Mouse (Mus musculus): ENCODE results near the gene Rassf1.
A peak's percentile ranks its signal among the peaks of the same experiment; 100 is the strongest.

Gene Rassf1

DNA sequence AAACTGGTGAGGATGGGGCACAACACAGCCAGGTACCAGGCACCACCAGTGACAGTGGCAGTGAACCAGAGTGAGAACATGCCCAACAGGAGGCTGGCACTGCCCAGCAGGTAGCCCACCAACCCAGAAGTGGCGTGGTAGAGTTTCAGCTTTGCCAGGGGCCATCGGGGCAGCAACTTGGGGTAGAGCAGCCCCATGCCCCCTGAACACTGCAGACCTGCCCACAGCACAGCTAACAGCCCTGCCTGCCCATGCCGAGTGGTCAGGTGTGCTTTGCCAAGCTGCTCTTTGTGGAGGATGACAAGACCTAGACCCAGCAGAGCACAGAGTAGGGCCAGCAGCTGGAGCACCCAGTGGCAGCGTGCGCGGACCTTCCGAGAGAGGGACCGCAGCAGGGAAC lies 11.4 kb upstream of the Rassf1 start:
- peak in 1 of 2 experiments; percentile 51 for DNase-seq (ENCODE audit: inconsistent age in 2 of 2, low spot score in 1 of 2)

DNA sequence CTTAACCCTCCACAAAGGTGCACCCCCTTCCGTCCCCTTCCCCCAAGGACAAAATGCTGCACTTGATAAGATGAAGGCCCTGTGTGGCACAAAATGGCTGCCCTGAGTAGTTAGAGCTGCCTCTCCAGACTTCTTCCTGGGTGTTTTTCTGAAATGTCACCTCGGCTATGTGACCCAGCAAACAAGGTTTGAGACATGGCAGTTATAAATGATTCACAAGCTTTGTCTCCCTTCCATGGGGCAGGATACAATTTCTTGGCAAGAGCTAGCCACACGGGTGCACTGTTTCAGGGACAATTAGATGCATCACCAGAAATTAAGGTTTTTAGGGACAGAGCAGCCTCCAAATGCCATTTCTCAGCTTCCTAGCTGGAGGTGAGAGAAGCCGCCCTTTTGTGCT lies 10.9 kb upstream of the Rassf1 start:
- no peak for DNase-seq (ENCODE audit: inconsistent age in 2 of 2, low spot score in 1 of 2)

DNA sequence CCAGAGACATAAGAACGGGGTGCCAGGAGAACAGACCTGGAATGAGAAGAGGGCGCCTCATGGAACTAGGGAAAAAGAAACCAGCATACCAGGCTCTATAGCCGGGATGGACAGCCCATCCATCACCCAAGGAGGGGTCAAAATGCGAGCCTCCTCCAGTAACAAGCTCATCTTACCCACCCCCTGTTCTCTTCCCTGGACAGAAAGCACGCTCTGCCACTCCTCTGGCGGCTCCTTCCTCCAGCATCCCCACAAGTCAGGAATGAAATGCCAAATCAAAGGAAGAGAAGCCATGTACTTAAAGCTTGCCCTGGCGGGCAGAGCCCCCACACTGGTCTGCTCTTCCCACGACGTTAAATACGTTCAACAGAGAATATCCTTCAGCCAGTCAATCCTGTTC lies 10.3 kb upstream of the Rassf1 start:
- no peak for DNase-seq (ENCODE audit: inconsistent age in 2 of 2, low spot score in 1 of 2)

DNA sequence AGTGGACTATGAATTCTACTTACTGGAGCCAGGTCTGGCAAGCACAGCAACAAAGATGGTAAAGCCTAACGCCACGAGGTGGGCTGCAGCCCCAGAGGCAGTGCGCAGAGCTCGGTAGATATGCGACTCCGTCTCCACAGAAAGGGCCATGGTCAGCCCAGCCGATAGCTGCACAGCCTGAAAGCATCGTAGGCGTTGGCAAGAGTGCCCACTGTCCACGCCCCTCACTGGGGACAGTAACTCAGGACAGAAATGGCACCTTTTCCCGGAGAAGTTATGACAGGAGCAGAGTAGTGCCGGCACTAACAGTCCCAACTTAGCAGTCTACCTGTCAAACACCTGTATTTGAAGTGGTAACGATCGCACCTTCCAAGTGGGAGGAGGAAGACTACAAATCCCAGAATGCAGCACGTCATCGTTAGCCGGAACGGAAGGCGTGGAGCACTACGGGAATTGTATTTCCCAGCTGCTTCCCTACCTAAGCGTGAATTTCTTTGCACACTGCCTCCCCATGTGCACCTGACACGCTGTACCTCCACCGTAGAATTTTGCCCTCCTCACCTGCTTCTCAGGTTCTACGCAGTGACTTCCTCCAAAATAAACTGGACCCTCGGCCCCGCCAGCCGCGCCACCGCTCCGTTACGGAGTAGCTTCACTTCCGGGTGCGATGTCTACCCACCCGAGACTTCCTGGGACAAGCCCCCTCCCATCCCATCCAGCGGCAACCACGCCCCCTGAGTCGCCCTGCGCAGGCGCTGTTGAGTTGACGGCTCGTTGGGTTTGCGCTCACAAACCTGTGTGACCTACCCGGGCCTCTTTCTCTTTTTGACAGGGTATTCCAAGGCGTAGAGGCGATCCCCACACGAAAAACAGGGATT lies 9.6 kb upstream of the Rassf1 start, which contains the start of the genes Cyb561d2 and Nprl2:
TSS of gene Cyb561d2 (minus strand) at position 720 of the 878 bp plus-strand sequence.
TSS of gene Nprl2 (plus strand) at position 753 of the 878 bp plus-strand sequence.
- DNase-seq (ENCODE audit: inconsistent age in 2 of 2, low spot score in 1 of 2), result peak; percentile 97 to 99

DNA sequence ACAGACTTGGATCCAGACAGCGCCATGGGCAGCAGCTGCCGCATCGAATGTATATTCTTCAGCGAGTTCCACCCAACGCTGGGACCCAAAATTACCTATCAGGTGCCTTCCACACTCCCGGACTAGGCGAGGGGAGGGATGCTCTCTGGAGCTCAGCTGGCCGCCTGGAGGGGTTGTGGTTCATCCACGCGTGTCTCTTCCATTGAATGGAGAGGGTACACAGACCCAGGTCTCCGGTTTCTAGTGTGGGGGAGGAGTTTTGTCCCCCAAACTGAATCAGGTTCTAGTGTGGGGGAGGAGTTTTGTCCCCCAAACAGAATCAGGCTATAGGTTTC lies 9.0 kb upstream of the Rassf1 start:
- no peak for DNase-seq (ENCODE audit: inconsistent age in 2 of 2, low spot score in 1 of 2)

DNA sequence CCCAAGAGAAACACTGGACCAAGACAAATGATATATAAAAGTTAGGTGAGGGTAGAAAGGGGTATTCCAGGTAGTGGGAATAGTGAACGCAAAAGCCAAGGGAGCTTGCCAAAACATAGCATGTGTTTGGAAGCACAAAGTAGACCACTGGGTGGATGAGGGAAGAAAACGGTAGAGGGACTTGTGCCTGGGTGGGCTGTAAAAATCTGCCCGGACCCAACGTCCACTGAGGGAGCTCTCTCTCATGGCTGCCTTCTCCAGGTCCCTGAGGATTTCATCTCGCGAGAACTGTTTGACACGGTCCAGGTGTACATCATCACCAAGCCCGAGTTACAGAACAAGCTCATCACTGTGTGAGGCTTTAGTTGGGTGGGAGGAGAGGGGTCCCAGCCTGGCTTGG lies 8.6 kb upstream of the Rassf1 start:
- peak in 1 of 2 experiments; percentile 52 for DNase-seq (ENCODE audit: inconsistent age in 2 of 2, low spot score in 1 of 2)

DNA sequence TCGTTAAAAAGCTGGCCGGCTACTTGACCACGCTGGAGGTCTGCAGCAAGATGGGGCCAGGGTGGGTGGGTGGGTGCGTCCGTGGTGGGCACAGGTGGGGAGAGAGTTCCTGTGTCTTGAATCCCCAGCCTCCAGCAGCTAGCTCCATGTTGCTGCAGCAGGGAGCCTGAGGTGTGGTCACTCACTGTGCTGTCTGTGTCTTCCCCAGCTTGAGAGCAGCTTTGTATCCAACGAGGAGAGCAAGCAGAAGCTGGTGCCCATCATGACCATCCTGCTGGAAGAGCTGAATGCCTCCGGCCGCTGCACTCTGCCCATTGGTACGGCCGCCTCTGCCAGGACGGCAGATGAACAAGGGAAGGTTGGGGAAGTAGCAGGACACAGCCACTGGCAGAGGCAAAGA lies 8.1 kb upstream of the Rassf1 start:
- peak in 1 of 2 experiments; percentile 43 for DNase-seq (ENCODE audit: inconsistent age in 2 of 2, low spot score in 1 of 2)

DNA sequence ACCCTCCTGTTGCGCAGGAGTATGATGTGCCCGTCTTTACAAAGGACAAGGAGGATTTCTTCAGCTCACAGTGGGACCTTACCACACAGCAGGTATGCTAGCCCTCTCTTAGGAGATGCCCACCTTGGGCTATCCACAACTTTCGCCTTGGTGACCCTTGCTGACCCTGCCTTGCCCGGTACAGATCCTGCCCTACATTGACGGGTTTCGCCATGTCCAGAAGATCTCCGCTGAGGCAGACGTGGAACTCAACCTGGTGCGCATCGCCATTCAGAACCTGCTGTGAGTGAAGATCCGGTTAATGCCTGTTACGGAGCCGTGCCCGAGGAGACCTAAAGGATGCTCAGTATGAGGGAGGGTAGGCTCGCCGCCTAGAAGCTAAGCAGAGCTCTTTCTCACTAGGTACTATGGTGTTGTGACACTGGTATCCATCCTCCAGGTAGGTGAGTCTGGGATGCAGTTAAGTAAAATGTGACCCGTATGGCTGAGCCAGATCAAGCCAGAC lies 7.1 kb upstream of the Rassf1 start:
- peak in 1 of 2 experiments; percentile 46 for DNase-seq (ENCODE audit: inconsistent age in 2 of 2, low spot score in 1 of 2)

DNA sequence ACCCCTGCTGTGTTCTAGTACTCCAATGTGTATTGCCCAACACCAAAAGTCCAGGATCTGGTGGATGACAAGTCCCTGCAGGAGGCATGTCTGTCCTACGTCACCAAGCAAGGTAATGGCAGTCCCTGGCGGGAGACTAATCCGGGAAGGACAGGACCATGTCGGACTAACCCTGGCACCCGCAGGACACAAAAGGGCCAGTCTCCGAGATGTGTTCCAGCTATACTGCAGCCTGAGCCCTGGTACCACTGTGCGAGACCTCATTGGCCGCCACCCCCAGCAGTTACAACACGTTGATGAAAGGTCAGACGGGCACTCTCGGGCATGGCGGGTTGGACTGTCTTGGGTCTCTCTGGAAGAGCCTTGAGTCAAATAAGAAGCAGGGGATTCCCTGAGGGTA lies 6.6 kb upstream of the Rassf1 start:
- DNase-seq (ENCODE audit: inconsistent age in 2 of 2, low spot score in 1 of 2), result peak in 1 of 2 experiments; percentile 56

DNA sequence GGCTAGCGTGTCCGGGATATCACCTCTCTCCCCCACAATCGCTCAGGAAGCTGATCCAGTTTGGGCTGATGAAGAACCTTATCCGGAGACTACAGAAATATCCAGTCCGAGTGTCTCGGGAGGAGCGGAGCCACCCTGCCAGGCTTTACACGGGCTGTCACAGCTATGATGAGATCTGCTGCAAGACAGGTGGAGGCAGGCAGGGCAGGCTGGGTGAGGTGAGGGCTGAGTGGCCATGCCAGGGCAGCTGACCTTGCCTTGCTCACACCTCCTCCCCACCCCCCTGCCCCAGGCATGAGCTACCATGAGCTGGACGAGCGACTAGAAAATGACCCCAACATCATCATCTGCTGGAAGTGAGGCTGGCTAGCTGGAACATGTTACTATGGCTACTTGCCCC lies 6.2 kb upstream of the Rassf1 start:
- DNase-seq (ENCODE audit: inconsistent age in 2 of 2, low spot score in 1 of 2), result no peak

DNA sequence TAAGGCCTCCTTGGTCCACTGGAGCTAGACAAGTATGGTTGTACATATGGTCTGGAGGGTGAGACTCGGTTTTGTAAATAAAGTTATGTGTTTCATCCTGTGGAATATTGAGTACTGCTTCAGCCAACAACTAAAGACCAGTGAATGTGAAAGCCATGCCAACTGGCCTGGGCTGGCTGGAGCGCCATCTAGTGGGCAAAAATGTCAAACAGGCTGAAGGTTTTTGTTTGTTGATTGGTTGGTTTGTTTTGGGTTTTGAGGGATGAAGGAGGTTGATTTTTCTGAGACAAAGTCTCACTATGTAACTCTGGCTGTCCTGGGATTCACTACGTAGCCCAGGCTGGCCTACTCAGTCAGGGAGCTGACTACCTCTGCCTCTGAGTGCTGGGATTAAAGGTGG lies 5.8 kb upstream of the Rassf1 start:
- peak; percentile 73 to 91 for DNase-seq (ENCODE audit: inconsistent age in 2 of 2, low spot score in 1 of 2)

DNA sequence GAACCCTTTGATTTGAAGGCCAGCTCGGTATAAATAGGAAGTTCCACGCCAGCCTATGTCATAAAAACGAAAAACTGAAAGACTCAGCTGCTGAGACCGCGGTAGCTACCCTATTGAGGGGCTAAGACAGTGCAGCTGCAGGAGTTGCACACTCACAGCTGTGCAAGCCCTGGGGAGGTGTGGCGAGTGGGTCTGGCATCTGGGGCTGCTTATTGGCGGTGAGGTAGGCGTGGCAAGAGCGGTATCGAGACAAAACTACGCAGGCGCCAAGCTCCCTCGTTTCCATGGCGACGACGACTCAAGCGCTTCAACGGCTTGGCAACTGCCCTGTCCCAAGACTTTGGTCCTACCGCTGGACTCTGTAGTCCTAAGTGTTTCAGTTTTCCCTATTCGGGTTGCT lies 4.3 kb upstream of the Rassf1 start, which contains the start of gene Zmynd10:
TSS of gene Zmynd10 (plus strand) at position 273 of the 400 bp plus-strand sequence.
- peak; percentile 94 to 97 for DNase-seq (ENCODE audit: inconsistent age in 2 of 2, low spot score in 1 of 2)

DNA sequence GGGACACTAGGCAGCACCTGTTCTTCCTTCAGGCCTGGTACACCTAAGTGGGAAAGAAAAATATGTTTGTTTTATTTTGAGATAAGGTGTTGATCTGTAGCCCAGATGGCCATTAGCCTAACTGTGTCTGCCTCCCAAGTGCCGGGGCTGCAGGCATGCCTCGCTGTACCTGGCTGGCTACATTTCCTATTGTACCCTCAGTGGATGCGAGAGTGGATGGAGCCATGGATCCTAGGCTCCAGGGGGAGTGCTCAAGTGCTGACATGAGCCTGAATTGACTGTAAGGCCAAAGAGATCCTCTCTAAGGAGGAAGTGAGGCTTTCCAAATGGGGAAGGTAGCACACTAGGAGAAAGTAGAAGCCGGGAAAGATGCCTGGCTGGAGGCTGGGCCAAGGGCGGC lies 3.4 kb upstream of the Rassf1 start:
- DNase-seq (ENCODE audit: inconsistent age in 2 of 2, low spot score in 1 of 2), result no peak

DNA sequence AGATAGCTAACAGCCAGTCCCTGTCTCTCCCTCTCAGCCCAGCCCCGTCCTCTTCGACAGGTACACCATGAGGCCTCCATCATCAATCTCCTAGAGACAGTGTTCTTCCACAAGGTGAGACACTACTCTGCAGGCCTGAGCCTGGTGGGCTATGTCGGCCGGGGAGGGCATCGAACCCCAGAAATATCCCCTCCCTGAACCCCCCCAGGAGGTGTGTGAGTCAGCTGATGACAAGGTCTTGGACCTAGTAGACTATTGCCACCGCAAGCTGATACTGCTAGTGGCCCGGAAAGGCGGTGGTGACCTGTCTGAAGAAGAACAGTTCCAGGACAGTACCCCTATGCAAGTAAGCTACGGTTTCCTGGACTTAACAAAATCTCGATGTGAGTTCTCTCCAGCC lies 2.5 kb upstream of the Rassf1 start:
- no peak for DNase-seq (ENCODE audit: inconsistent age in 2 of 2, low spot score in 1 of 2)

DNA sequence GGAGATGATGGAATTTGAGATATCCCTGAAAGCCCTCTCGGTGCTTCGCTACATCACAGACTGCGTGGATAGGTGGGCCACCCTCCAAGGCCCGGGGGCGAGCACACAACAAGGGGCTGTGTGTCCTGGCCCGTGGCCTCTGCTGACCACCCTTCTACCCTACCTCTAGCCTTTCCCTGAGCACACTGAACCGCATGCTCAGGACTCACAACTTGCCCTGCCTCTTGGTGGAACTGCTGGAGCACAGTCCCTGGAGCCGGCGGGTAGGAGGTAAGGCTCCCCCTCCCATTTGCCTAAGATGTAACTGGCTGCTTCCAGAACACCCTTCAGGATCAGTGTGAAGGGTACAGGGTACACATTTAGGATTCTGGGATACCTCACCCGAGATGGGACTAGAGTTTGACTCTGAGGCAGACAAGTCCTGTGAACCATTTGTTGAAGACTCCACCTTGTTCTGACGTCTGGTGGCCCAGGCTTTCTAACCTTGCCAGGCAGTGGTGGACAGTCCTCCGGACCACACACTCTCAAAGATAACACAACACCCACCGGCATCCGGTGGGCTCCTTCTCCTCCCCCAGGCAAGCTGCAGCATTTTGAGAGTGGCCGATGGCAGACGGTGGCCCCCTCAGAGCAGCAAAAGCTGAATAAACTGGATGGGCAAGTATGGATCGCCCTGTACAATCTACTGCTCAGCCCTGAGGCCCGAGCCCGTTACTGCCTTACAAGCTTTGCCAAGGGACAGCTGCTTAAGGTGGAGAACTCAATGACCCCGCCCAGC lies 1.9 kb upstream of the Rassf1 start:
- peak in 1 of 2 experiments; percentile 27 for DNase-seq (ENCODE audit: inconsistent age in 2 of 2, low spot score in 1 of 2)

DNA sequence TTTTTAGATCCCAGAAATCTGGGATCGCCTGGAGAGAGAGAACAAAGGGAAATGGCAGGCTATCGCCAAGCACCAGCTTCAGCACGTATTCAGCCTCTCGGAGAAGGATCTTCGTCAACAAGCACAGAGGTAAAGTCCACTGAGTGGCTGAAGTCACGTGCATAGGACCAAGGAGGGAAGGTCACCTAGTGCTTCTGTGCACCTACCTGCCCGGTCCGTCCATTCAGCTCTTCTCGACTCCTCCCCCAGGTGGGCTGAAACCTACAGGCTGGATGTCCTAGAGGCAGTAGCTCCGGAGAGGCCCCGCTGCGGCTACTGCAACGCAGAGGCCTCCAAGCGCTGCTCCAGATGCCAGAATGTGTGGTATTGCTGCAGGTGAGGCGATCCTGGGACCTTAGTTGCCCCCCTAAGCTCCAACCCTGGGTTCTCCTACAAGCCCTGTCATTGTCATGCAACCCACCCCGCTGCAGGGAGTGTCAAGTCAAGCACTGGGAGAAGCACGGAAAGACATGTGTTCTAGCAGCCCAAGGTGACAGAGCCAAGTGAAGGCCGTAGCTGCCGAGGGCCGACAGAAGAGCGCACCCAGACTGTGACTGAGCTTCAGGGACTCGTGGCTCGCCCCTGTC lies 751 bp upstream of the Rassf1 start:
- peak in 1 of 2 experiments; percentile 47 for DNase-seq (ENCODE audit: inconsistent age in 2 of 2, low spot score in 1 of 2)

DNA sequence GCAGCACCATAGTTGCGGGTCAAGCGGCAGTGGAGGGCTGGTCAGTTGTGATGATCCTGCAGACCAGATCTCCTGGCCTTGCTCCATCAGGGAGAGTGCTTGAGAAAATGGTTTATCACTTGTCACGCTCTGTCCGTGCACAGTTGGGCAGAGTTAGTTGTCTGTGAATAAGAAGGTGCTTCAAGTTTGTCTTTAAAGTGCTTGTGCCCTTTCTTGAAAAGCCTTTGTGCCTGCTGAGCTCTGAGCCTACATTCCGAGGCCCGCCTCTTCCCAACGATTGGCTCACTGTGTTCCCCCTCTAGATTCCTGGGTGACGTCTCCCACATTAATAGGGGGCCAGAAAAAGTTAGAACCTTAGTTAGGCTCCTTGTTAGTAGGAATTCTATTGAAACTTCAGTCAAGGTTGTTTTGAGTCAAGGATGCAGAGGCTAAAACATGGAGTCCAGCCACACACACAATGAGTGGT lies 568 bp downstream of the Rassf1 start:
- no peak for DNase-seq (ENCODE audit: inconsistent age in 2 of 2, low spot score in 1 of 2)

DNA sequence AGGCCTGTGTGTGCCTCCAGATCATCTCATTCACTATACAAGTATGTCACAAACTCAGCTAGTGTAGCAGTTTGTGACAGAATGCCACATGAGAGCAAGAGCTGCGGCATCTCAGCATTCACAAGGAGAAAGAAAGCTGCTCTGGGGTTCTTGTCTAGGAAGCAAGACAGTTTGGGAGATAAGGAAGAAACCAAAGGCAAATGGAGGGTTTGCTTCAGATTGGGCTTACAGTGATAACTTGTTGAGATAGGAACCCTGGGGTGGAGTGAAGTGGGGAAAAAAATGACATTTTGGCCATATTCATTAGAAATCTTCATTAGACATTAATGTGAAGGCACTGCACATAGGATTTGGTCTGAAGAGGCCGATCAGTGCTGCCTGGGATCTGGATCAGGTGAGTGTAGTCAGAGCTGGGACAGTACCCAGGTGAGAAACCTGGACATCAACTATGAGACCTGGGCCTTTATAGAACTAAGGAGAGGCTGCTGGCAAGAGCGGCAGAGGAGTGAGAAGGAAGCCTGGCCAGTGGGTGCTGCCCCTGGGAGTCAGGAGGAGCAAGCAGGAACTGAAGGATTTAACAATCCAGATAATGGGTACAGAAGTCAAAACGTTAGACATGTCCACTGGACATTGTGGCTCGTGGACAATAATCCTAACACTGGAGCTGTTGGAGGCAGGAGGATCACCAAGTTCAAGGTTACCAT lies 1.5 kb downstream of the Rassf1 start:
- DNase-seq (ENCODE audit: inconsistent age in 2 of 2, low spot score in 1 of 2), result no peak

DNA sequence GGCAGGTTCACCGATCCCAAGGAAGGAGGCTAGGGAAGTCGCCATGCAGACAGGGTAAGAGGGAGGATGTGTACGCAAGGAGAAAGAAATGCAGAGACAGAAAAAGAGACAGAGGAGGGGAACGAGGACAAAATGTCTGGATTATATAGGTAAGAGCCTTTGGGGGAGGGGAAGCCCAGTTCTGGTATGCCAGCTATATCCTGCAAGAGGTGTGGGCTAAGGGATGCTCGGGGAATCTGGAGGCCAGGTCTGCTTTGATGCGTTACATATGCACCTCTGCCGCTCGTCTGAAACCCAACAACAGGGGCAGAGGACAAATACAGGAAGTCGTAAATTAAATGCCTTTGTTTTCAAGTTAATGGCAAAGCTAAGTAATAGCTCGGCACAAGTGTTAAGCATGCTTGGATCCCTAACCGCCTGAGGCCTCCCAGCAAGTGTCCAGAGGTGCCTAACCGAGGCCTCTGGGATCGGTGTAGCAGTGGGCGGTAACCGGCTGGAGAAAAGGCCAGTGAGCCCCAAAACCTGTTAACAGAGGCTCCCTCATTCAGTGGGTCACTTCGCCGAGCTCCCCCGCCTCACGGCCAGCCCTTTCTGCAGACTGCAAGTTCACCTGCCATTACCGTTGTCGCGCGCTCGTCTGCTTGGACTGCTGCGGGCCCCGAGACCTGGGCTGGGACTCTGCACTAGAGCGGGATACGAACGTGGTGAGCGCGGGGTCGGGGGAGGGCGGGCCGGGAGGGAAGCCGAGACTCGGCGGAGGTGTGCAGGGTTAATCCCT lies 2.4 kb downstream of the Rassf1 start:
- DNase-seq (ENCODE audit: inconsistent age in 2 of 2, low spot score in 1 of 2), result peak; percentile 71 to 86

DNA sequence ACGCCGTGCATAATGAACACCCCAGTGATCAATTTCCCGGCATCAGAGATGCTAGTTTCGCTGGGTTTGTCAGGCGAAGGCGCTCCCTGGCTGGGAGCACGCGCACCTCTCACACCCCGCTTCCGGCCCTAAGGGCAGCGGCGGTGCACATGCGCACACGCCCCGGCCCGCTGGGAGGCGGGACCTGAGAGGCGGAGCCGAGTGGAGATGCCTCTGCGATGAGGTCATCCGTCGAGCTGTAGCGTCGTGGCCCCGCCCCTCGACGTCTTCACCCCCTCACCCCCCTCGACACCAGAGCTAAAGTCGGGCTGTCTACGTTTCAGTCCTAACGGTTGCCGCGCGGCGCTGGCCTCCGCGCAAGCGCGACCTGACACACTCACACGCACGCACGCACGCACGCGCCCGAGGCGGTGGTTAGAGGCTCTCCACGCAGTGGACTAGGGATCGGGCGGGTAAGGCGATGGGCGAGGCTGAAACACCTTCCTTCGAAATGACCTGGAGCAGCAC lies 3.0 kb downstream of the Rassf1 start:
- DNase-seq (ENCODE audit: inconsistent age in 2 of 2, low spot score in 1 of 2), result peak; percentile 97 to 98
